Mouse (Mus musculus) brain, embryonic 14.5 days (tissue): ENCODE measurements at regions not wholly inside any gene's neighbourhood (a gene's known extent, or its start where the extent isn't known, plus 50 kb on each side); places are given as distances from the start of the nearest gene placed in this dataset.

Source experiments
- CTCF ChIP-seq: fragments of 200-500 bp; IDR thresholded peaks from 2 replicates; pipeline ENCODE4 v1.5.1; 2012; ENCODE audit warnings: inconsistent platforms, mild to moderate bottlenecking, moderate library complexity, borderline replicate concordance; ENCODE audit not compliant: insufficient read depth, insufficient read length; ENCODE audit errors: extremely low read depth
- POLR2A ChIP-seq: fragments of 200-500 bp; IDR thresholded peaks from 2 replicates; pipeline ENCODE4 v1.6.1; 2012; ENCODE audit warnings: mild to moderate bottlenecking, inconsistent platforms, borderline replicate concordance; ENCODE audit not compliant: poor library complexity, insufficient read depth, insufficient read length, severe bottlenecking; ENCODE audit errors: extremely low read depth

DNA sequence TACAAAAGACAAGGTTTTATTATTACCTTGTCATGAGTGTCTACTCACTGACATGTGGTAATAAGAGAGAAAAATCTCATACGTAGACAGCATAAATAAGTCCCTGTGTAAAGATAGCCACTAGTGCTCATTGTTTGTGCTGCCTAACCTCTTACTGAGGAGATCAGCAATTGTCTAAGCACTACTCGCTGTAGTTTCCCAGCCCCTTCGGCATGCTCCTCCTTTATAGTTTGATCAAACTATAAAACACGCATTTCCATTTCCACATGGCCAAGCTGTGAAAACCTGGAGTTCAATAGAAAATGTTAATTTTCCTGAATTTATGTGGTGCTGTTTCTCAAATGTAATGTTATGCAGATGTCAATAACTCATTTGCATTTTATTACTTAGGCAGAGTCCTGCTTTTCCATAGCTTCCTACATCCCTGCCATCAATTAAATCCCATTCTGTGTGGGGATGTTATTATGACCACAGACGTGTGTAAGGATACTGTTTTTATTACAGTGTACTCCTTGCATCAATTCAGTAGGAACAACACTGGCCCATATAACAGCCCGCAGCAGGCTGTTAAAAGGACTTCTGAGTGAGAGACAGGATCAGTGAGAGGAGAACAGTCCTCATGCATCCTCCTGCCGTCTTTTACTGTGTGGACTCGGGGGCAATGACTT is 986.2 kb downstream of the Dnajb9 start:
- no peak for TF ChIP-seq POLR2A
- TF ChIP-seq CTCF = no peak
